Mouse (Mus musculus) hindbrain, embryonic 16.5 days (tissue): Measurements from ENCODE around the gene Cmip. TPM values are rescaled to one million over a fixed set of nuclear protein-coding genes. Genes with fewer than 3 reads are reported as not detected.

ENCODE experiments used
- ATAC-seq: fragments of 200-750 bp; cut with Nextera tagmentation; 2 replicates; pipeline ENCODE4 v1.8.0; 2017; ENCODE audit warnings: moderate TSS enrichment, moderate library complexity
- H3K27ac ChIP-seq: fragments of 300-500 bp; sonication (generic); 2 replicates; pipeline ENCODE4 v1.5.1; 2014; ENCODE audit warnings: low read depth, mild to moderate bottlenecking, control low read depth, low read length, moderate library complexity
- H3K27me3 ChIP-seq: fragments of 300-500 bp; sonication (generic); replicated peaks from 2 replicates; pipeline ENCODE4 v1.6.1; 2014; ENCODE audit warnings: low read length; ENCODE audit not compliant: control insufficient read depth, insufficient read depth
- H3K36me3 ChIP-seq: fragments of 300-500 bp; sonication (generic); 2 replicates; pipeline ENCODE4 v1.6.1; 2014; ENCODE audit warnings: mild to moderate bottlenecking, low read length, moderate library complexity, mixed read lengths; ENCODE audit not compliant: control insufficient read depth, insufficient read depth
- H3K4me1 ChIP-seq: fragments of 300-500 bp; sonication (generic); 2 replicates; pipeline ENCODE4 v1.6.1; 2014; ENCODE audit warnings: low read depth, low read length; ENCODE audit not compliant: control insufficient read depth, insufficient read depth
- H3K4me2 ChIP-seq: fragments of 300-500 bp; sonication (generic); 2 replicates; pipeline ENCODE4 v1.6.1; 2014; ENCODE audit warnings: mild to moderate bottlenecking, low read length, control low read depth, moderate library complexity
- H3K4me3 ChIP-seq: fragments of 300-500 bp; sonication (generic); 2 replicates; pipeline ENCODE4 v1.5.1; 2014; ENCODE audit warnings: mild to moderate bottlenecking, low read length, control low read depth, moderate library complexity
- H3K9ac ChIP-seq: fragments of 300-500 bp; sonication (generic); 2 replicates; pipeline ENCODE4 v1.6.1; 2014; ENCODE audit warnings: low read depth, mild to moderate bottlenecking, control low read depth, low read length, moderate library complexity
- H3K9me3 ChIP-seq: fragments of 300-500 bp; sonication (generic); 2 replicates; pipeline ENCODE4 v1.6.1; 2014; ENCODE audit warnings: mild to moderate bottlenecking, low read length, moderate library complexity; ENCODE audit not compliant: control insufficient read depth
- WGBS: fragments of 180-500 bp; shearing (Covaris S2); extraction: QIAGEN DNeasy Blood & Tissue Kit; methylation state at CpG from one replicate; pipeline ENCODE4 v1.1.7; 2014; 5-methylcytosine and 5-hydroxymethylcytosine counted together
- polyA plus RNA-seq: library from polyadenylated mRNA; unstranded; fragments of >200 nt; fragmentation: Nextera tagmentation; extraction: Ambion mirVana; gene quantifications from 2 replicates; pipeline ENCODE4 v1.2.1, GENCODE M21; 2015

Gene Cmip
- polyA plus RNA-seq, 1 experiment from 2014 or later, result 143 TPM

DNA sequence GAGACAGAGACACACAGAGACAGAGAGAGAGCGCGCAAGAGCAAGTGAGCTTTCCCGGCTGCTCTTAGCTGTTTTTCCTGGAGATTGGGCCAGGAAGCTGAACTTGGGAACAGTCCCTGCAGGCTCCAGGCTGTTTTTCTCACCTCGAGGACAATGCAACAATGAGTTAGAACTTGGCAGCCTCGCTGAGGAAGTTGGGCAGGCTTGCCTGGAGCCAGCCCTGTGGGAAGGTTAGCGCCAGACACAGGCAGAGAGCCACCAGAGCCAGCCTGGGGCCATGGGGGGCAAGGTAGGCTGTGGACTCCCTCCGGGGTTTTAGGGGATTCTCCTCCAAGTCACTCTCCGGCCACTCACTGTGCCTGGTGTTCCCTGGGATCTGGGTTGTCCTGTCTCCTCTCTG lies 123.9 kb downstream of the Cmip start:
- no peak overlapping the region for H3K9ac ChIP-seq
- H3K36me3 ChIP-seq, result peaks cover 4% of the 10 kb centered on the region; the same call in 1 of the 2 replicates
- H3K4me1 ChIP-seq, result peaks cover 10% of the 10 kb centered on the region; the same call in 1 of the 2 replicates
- 63% methylated on average over 8 of the region's 8 CpGs for WGBS
- H3K4me2 ChIP-seq, result no peak overlapping the region
- 0 out of 2 replicates have a peak, but pooled peaks have one; percentile 38 for ATAC-seq
- no peaks in the 10 kb centered on the region for H3K27me3 ChIP-seq
- no peak overlapping the region for H3K4me3 ChIP-seq
- H3K9me3 ChIP-seq, result peaks cover 4% of the 10 kb centered on the region; the same call in 1 of the 2 replicates
- no peak overlapping the region; the same call in 1 of the 2 replicates for H3K27ac ChIP-seq

DNA sequence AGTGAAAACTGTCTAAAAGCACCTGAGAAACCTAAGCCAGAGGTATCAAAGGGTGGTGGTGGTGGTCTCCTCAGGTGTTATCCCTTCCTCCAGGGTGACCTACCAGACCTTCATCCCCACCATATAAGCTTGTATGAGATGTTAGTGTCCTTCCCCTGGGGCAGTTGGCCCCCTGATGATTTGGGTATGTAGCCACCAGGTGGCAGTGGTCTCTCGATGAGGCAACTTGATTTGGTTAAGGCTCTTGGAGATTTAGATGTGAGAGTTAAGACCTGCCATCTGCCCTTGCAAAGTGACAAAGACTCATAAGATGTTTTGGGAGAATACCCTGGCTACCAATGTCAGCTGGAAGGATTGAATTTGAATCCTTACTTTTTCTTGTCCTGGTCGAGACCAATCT lies 129.3 kb downstream of the Cmip start:
- WGBS, result 74% methylated on average over 2 of the region's 2 CpGs
- peaks cover 4% of the 10 kb centered on the region; the same call in 1 of the 2 replicates for H3K9me3 ChIP-seq

DNA sequence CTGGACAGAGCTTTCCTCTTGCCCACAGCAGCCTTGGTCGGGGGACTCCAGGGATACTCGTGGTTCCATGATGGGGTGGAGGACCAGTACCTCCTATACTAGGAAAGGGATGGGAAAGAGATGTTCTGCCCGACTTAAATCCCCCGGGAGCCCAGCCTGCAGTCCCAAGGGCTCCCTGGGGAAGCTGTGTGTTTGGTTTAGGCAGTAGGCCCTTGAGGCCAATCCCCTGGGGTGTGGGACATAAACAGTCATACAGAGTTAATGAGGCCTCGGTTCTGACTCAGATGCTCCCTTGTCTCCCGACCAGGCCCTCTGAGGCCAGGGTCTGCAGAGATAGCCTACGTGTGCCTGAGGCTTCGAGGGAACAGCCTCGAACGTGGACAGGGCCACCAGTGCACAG lies 130.8 kb downstream of the Cmip start:
- H3K9me3 ChIP-seq, result peaks cover 4% of the 10 kb centered on the region; the same call in 1 of the 2 replicates
- H3K4me2 ChIP-seq, result no peak overlapping the region
- ATAC-seq, result no peak
- H3K9ac ChIP-seq, result no peak overlapping the region; the same call in 1 of the 2 replicates
- peaks cover 4% of the 10 kb centered on the region; the same call in 1 of the 2 replicates for H3K36me3 ChIP-seq
- 0 out of 2 replicates have a peak overlapping the region, but pooled peaks have one; percentile 23 for H3K27ac ChIP-seq
- H3K4me1 ChIP-seq, result peaks cover 11% of the 10 kb centered on the region
- WGBS, result 61% methylated on average over 10 of the region's 10 CpGs
- no peaks in the 10 kb centered on the region for H3K27me3 ChIP-seq
- no peak overlapping the region for H3K4me3 ChIP-seq

More for the DNA sequence above, 129.3 kb downstream of the Cmip start:
- Histone ChIP-seq H3K27ac (no peak overlapping the region), H3K4me2 (no peak overlapping the region), H3K36me3 (peaks cover 4% of the 10 kb centered on the region; the same call in 1 of the 2 replicates), H3K27me3 (no peaks in the 10 kb centered on the region), H3K4me3 (no peak overlapping the region), H3K9ac (no peak overlapping the region), H3K4me1 (peaks cover 11% of the 10 kb centered on the region)
- no peak for ATAC-seq

DNA sequence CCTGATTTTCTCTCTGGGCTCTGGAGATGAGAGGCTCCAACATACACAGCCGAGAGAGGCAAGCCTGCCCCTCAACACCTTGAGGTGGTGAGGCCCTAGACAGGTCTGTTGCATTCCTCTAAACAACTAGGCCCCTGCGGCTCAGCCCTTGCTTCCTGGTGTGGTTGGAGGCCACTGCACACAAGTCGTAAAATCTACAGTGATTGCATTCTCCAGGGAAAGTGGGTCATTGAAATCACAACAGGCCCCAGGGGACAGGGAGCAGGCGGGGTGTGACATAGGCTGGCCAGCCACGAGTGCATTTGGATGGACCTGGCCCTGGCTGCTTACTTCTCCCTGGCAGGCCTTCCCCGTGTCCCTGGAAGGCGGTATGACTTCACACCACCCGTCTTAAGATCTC lies 131.5 kb downstream of the Cmip start:
- Histone ChIP-seq H3K4me1 (peaks cover 11% of the 10 kb centered on the region), H3K36me3 (peaks cover 4% of the 10 kb centered on the region; the same call in 1 of the 2 replicates), H3K9ac (no peak overlapping the region), H3K27me3 (no peaks in the 10 kb centered on the region), H3K9me3 (peaks cover 4% of the 10 kb centered on the region; the same call in 1 of the 2 replicates), H3K27ac (no peak overlapping the region), H3K4me3 (no peak overlapping the region), H3K4me2 (no peak overlapping the region)
- WGBS, result 62% methylated on average over 6 of the region's 8 CpGs
- no peak for ATAC-seq

DNA sequence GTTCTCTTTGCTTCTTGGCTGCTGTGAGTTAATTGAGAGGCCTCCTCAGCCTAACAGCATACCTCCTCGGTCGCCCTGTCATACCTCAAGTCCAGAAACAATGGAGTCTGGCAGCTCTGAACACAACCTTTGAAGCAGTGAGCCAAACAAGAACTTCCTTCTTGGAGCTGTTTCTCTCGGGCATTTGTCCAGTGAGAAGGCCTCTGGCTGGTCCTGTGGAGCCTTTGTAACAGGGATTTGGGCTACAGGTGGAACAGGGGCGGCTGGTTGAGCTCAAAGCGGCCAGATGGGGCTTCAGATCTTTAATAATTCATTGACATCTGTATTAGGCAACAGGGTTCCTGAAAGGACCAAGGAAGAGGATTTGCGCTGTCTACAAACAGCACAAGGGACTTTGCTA lies 137.0 kb downstream of the Cmip start:
- H3K9me3 ChIP-seq, result no peaks in the 10 kb centered on the region
- H3K27me3 ChIP-seq, result no peaks in the 10 kb centered on the region
- H3K4me1 ChIP-seq, result peaks cover 5% of the 10 kb centered on the region; the same call in 1 of the 2 replicates
- H3K4me3 ChIP-seq, result no peak overlapping the region
- no peak overlapping the region for H3K27ac ChIP-seq
- no peaks in the 10 kb centered on the region for H3K36me3 ChIP-seq
- H3K9ac ChIP-seq, result no peak overlapping the region
- no peak for ATAC-seq
- WGBS, result 44% methylated on average over 6 of the region's 6 CpGs
- H3K4me2 ChIP-seq, result no peak overlapping the region

DNA sequence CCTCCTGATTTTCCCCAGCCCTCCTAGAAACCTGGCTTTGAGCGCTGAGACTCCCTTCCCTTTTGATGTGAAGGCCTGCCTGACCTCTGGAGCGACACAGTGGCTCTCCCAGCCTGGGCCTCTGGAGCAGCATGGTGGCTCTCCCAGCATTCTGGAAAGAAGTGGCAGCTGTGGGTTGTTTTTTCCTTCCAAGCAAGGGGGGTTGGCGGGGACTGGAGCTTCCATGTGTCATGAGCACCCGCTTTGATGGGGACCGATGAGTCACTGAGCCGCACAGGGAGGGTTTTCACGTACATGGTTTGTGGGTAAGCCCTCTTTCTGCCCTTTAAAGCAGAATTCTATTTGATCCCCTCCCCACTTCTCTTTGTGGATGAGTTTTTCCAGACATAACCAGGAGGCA lies 138.2 kb downstream of the Cmip start:
- H3K4me3 ChIP-seq, result no peak overlapping the region
- no peaks in the 10 kb centered on the region for H3K36me3 ChIP-seq
- no peak overlapping the region for H3K4me2 ChIP-seq
- H3K27me3 ChIP-seq, result no peaks in the 10 kb centered on the region
- peaks cover 8% of the 10 kb centered on the region; the same call in 1 of the 2 replicates for H3K4me1 ChIP-seq
- WGBS, result 70% methylated on average over 7 of the region's 7 CpGs
- H3K9me3 ChIP-seq, result no peaks in the 10 kb centered on the region
- no peak overlapping the region for H3K9ac ChIP-seq
- no peak overlapping the region for H3K27ac ChIP-seq
- no peak for ATAC-seq

DNA sequence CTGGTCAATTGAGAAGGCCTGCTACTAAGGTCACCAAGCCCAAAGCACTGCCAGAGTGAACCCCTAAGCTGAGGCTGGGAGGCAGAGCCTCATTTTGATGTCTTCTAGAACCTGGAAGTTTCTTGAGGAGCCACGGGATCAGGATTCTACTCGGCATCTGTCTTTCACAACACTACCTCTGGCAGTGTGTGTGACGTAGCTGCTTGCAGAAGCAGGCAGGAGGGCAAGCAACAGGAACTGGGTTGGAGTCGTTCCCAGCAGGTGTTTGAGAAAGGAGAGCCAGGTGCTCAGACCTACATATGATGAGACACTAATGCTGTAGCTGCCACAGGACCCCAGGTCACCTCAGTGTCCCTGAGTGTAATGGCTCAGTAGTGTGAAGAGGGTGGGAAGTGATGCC lies 140.0 kb downstream of the Cmip start:
- no peaks in the 10 kb centered on the region for H3K9me3 ChIP-seq
- no peak overlapping the region for H3K27ac ChIP-seq
- H3K4me3 ChIP-seq, result no peak overlapping the region
- no peaks in the 10 kb centered on the region for H3K36me3 ChIP-seq
- 96% methylated on average over 4 of the region's 4 CpGs for WGBS
- H3K9ac ChIP-seq, result no peak overlapping the region
- no peaks in the 10 kb centered on the region for H3K27me3 ChIP-seq
- no peak overlapping the region for H3K4me2 ChIP-seq
- ATAC-seq, result no peak
- H3K4me1 ChIP-seq, result peaks cover 13% of the 10 kb centered on the region

DNA sequence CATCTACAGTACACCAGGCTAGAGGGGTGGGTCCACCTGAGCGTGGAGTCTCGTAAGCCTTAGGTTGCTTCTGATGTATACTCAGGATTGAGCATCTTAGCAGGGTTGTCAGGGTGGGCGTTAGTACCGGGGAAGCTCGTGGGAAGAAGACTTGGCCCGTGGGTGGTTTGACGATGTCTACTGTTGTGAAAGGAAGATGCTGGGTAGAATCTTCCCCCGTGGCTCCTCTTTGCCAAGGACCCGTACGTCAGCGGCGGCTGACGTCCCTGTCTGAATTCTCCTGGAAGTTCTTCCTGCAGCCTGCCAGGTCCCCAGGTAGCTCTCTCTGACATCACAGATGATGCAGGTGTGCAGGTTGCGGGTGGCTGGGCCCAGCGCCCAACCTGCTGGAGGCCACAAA lies 140.9 kb downstream of the Cmip start:
- no peak overlapping the region for H3K9ac ChIP-seq
- H3K27me3 ChIP-seq, result no peaks in the 10 kb centered on the region
- H3K36me3 ChIP-seq, result no peaks in the 10 kb centered on the region
- no peak overlapping the region for H3K4me2 ChIP-seq
- peaks cover 16% of the 10 kb centered on the region for H3K4me1 ChIP-seq
- H3K9me3 ChIP-seq, result no peaks in the 10 kb centered on the region
- no peak overlapping the region for H3K4me3 ChIP-seq
- 0 out of 2 replicates have a peak overlapping the region, but pooled peaks have one; percentile 12 for H3K27ac ChIP-seq
- 89% methylated on average over 15 of the region's 15 CpGs for whole genome bisulfite sequencing
- no peak for ATAC-seq

DNA sequence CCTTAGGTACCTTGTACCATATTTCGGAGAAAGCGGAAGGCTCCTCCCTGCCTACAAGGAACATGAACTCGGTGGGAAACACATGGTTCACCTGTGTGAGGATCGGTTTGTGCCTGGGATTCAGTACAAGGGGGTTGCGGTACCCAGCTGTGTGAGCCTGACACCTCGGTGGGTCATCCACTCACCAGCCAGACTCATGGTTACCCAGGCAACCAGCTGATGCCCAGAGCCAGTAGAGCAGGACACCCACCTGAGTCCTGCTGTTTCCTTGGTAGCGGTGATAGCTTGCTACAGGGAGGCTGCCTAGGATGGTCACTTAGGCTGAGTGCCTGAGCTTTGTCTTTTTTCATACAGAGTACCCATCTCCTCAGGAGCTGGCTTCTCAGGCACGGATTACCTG lies 142.4 kb downstream of the Cmip start:
- WGBS, result 61% methylated on average over 8 of the region's 8 CpGs
- H3K4me2 ChIP-seq, result no peak overlapping the region
- no peaks in the 10 kb centered on the region for H3K36me3 ChIP-seq
- H3K9me3 ChIP-seq, result no peaks in the 10 kb centered on the region
- ATAC-seq, result peak; percentile 34
- H3K27ac ChIP-seq, result peak overlapping the region; percentile 17; the same call in 1 of the 2 replicates
- peaks cover 28% of the 10 kb centered on the region for H3K4me1 ChIP-seq
- no peak overlapping the region for H3K9ac ChIP-seq
- H3K4me3 ChIP-seq, result no peak overlapping the region
- H3K27me3 ChIP-seq, result no peaks in the 10 kb centered on the region
